Mouse (Mus musculus) CH12.LX (cell line): ENCODE measurements around the gene Sphkap.

Source experiments
- CHD1 ChIP-seq: IDR thresholded peaks from 2 replicates; pipeline ENCODE4 v1.6.1; 2012; ENCODE audit warnings: low read depth, low read length, improper control_type of control experiment, inconsistent platforms
- CHD2 ChIP-seq: IDR thresholded peaks from 2 replicates; pipeline ENCODE4 v1.6.1; 2011; ENCODE audit warnings: low read length, improper control_type of control experiment
- EP300 ChIP-seq: IDR thresholded peaks from 2 replicates; pipeline ENCODE4 v1.6.1; 2011; ENCODE audit warnings: low read length, improper control_type of control experiment
- POLR2A ChIP-seq: IDR thresholded peaks from 2 replicates; pipeline ENCODE4 v1.6.1; 2011; ENCODE audit warnings: low read depth, mild to moderate bottlenecking, improper control_type of control experiment, low read length
- SMC3 ChIP-seq: IDR thresholded peaks from 2 replicates; pipeline ENCODE4 v1.6.1; 2011; ENCODE audit warnings: low read depth, low read length, improper control_type of control experiment
- ZKSCAN1 ChIP-seq: IDR thresholded peaks from 2 replicates; pipeline ENCODE4 v1.6.1; 2012; ENCODE audit warnings: low read depth, inconsistent platforms, low read length, improper control_type of control experiment, borderline replicate concordance

- TF ChIP-seq EP300 = no peak
- no peak for TF ChIP-seq POLR2A
- no peak for TF ChIP-seq ZKSCAN1
- TF ChIP-seq SMC3 = no peak
- TF ChIP-seq CHD2 = no peak
- no peak for TF ChIP-seq CHD1
Measured at GRCm38 (mm10) chr1:83345572-83345971, 62.4 kb downstream of the Sphkap start.
